Comparison of ENCODE assay signal across 8 mouse cellular contexts in genomic region chr9:75253158-75253557, GRCm38 (mm10). TPM values are rescaled to one million over a fixed set of nuclear protein-coding genes. Genes with fewer than 3 reads are reported as not detected.
A peak's percentile ranks its signal among the peaks of the same experiment; 100 is the strongest.
DNase-seq lines count a peak whose midpoint lies in the region; ATAC-seq and TF ChIP-seq lines count a peak whose summit lies in the region.
"Not testable (repeated sequence)": the region's sequence is repeated elsewhere in the genome, so short reads cannot be mapped to it uniquely, and the experiment has no call there.
"Had no signal": no experiment of that assay in that cellular context is flagged by ENCODE, and none has a peak within 500 bp of the region (broad histone marks: within the 10 kb centered on the region; RNA-seq: fewer than 3 reads in every experiment).

No protein-coding gene starts in this region.

- H3K4me3 ChIP-seq in gastrocnemius, adult 2 months: peak overlapping the region; percentile 25; the same call in 1 of the 2 replicates
- not testable (repeated sequence) for H3K4me3 ChIP-seq in heart, adult 2 months; left cerebral cortex, adult 2 months; midbrain, embryonic 15.5 days; olfactory bulb, adult 2 months (ENCODE audit: insufficient read depth, low read depth, low read length)

- peak; percentile 64 for DNase-seq in 3T3-L1 (ENCODE audit: low read depth, low spot score)
- DNase-seq in cerebellum, postnatal 10 days: peak; percentile 31 to 34
- peak; percentile 79 for DNase-seq in gastrocnemius, adult 2 months
- DNase-seq in heart, adult 2 months: not testable (repeated sequence)
- DNase-seq in left cerebral cortex, adult 2 months (ENCODE audit: extremely low spot score in 1 of 2, low spot score in 2 of 2): peak in 1 of 2 experiments; percentile 47

- intact Hi-C loops in gastrocnemius, adult 2 months (cut with DNase I); heart, adult 2 months (cut with DNase I); left cerebral cortex, adult 2 months (cut with DNase I): not testable (repeated sequence)

- TF ChIP-seq CTCF in gastrocnemius, adult 2 months (IDR thresholded peaks at IDR 0.05); heart, adult 2 months (IDR thresholded peaks at IDR 0.05); left cerebral cortex, adult 2 months (IDR thresholded peaks at IDR 0.05); olfactory bulb, adult 2 months (IDR thresholded peaks at IDR 0.05; ENCODE audit: insufficient read depth, low read depth, low read length): not testable (repeated sequence)

- not testable (repeated sequence) for TF ChIP-seq EP300 in heart, adult 2 months (IDR thresholded peaks at IDR 0.05; ENCODE audit: insufficient read depth, low read depth, low read length)

- not testable (repeated sequence) for H3K9me3 ChIP-seq in midbrain, embryonic 15.5 days

- H3K27me3 ChIP-seq in heart, adult 2 months (ENCODE audit: control insufficient read depth, insufficient read depth, low read length); midbrain, embryonic 15.5 days (replicated peaks): not testable (repeated sequence)

- not testable (repeated sequence) for H3K36me3 ChIP-seq in heart, adult 2 months (ENCODE audit: control insufficient read depth, insufficient read depth, low read length); midbrain, embryonic 15.5 days (replicated peaks)

- H3K27ac ChIP-seq in gastrocnemius, adult 2 months: peak overlapping the region; percentile 95
- peak overlapping the region; percentile 58 for H3K27ac ChIP-seq in heart, adult 2 months
- peak overlapping the region; percentile 90 for H3K27ac ChIP-seq in left cerebral cortex, adult 2 months
- H3K27ac ChIP-seq in midbrain, embryonic 15.5 days: 0 out of 2 replicates have a peak overlapping the region, but pooled peaks have one; percentile 90
- peak overlapping the region; percentile 77 for H3K27ac ChIP-seq in olfactory bulb, adult 2 months (ENCODE audit: insufficient read depth, low read depth, low read length)

- H3K4me1 ChIP-seq in heart, adult 2 months (ENCODE audit: control insufficient read depth, insufficient read depth, low read length): peaks cover 14% of the 10 kb centered on the region
- peaks cover 26% of the 10 kb centered on the region for H3K4me1 ChIP-seq in midbrain, embryonic 15.5 days
- peaks cover 40% of the 10 kb centered on the region for H3K4me1 ChIP-seq in olfactory bulb, adult 2 months (ENCODE audit: control insufficient read depth, insufficient read depth, low read length)

- H3K4me2 ChIP-seq in midbrain, embryonic 15.5 days: not testable (repeated sequence)

- WGBS in heart, adult 2 months: 60% methylated on average over 6 of the region's 6 CpGs
- 83% methylated on average over 6 of the region's 6 CpGs for WGBS in midbrain, embryonic 15.5 days
- 41% methylated on average over 6 of the region's 6 CpGs for WGBS in olfactory bulb, adult 2 months

- TF ChIP-seq POLR2A in heart, adult 2 months (IDR thresholded peaks at IDR 0.05; ENCODE audit: insufficient read depth, low read depth, low read length); olfactory bulb, adult 2 months (IDR thresholded peaks at IDR 0.05; ENCODE audit: insufficient read depth, low read depth, low read length): not testable (repeated sequence)

- not testable (repeated sequence) for H3K9ac ChIP-seq in heart, adult 2 months (ENCODE audit: low read depth, low read length); midbrain, embryonic 15.5 days

- ATAC-seq in midbrain, embryonic 15.5 days (replicated peaks): not testable (repeated sequence)

- not testable (repeated sequence) for H3K79me2 ChIP-seq in heart, adult 2 months (replicated peaks; ENCODE audit: control insufficient read depth, insufficient read depth, low read length)

RNA-seq across cellular contexts. Expression of gene Myo5c, which starts 21.3 kb away (rescaled TPM):
- total RNA-seq in gastrocnemius, adult 2 months (2021): 10 to 100 TPM; 10.8 to 13.6 TPM
- total RNA-seq in heart, adult 2 months (2021): 1 to 10 TPM; 5.0 to 5.9 TPM
- 5.1 and 9.3 TPM in 2 replicates for polyA plus RNA-seq in heart, adult 2 months (2012; rRNA removed)
- 1 to 10 TPM; 7.0 to 7.2 TPM for total RNA-seq in left cerebral cortex, adult 2 months (2021)
- 0.32 and 0.56 TPM in 2 replicates for polyA plus RNA-seq in midbrain, embryonic 15.5 days (2015; fragmentation: Nextera tagmentation; extraction: Ambion mirVana)
- polyA plus RNA-seq in olfactory bulb, adult 2 months (2012; ENCODE audit: insufficient read depth, insufficient read length, low replicate concordance, missing spikeins): not detected in 2 replicates
- total RNA-seq: MEL had no signal

RNA-seq across cellular contexts. Expression of gene Gnb5, which starts 52.9 kb away (rescaled TPM):
- total RNA-seq in gastrocnemius, adult 2 months (2021): 10 to 100 TPM in 1 of 2 experiments, 1 to 10 TPM in 1; 7.6 to 15.4 TPM
- 10 to 100 TPM; 23.5 to 23.9 TPM for total RNA-seq in heart, adult 2 months (2021)
- 33.0 and 52.8 TPM in 2 replicates for polyA plus RNA-seq in heart, adult 2 months (2012; rRNA removed)
- total RNA-seq in left cerebral cortex, adult 2 months (2021): 100 to 1,000 TPM; 143 to 163 TPM
- 65.1 and 69.5 TPM in 2 replicates for polyA plus RNA-seq in midbrain, embryonic 15.5 days (2015; fragmentation: Nextera tagmentation; extraction: Ambion mirVana)
- not detected in 2 replicates for polyA plus RNA-seq in olfactory bulb, adult 2 months (2012; ENCODE audit: insufficient read depth, insufficient read length, low replicate concordance, missing spikeins)

Comparison
In these comparisons a context has a peak if more than half of its experiments do, and no peak if none do; other contexts are left out.
1. RNA of gene Gnb5, which starts 52.9 kb away (total RNA-seq): 143 to 163 TPM in left cerebral cortex, adult 2 months; 23.5 to 23.9 TPM in heart, adult 2 months and 7.6 to 15.4 TPM in gastrocnemius, adult 2 months; every median in the first group is over 4 times any median in the second.
2. Peak in every context shown above with its lines, with median percentiles within 50 percentile points of each other: H3K27ac ChIP-seq.